Mouse (Mus musculus): Measurements from ENCODE around the gene Lpin3.

Gene Lpin3

DNA sequence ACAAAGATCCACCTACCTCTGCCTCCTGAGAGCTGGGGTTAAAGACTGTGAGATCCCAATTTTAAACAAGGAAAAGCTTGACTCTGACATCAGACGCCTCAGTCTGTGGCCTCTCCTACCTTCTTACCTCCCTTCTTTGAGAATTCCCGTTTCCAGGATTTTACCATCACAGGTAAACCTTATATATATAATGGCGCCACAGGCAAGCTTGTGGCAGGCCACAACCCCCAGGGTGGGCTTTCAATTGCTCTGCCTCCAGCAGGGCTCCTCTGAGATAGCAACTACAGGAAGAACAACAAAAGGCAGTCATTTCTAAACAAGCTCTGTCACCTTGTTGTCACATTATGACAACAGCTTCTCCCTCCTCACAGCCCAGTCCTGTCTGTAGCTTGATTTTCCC lies 5.8 kb downstream of the Lpin3 start:
- no peak for DNase-seq (ENCODE audit: low read depth, low spot score)

DNA sequence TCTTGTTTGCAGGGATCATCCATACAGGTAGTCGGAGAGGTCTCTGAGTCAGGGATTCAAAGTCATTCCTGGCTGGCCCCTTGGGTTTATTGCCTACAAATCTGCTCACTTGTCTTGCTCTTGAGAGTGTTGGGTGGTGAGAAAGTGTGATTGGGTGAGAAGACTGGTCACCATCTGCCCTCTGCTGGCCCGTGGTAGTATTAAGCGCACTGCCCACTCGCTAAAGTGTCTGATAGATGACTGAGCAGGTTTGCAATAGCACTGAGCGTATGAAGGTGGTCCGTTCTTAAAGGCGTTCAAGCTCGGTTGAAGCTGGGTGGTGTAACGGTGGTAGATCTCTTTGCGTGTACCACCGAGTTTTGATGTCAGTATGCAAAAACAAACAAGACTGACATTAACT lies 6.8 kb downstream of the Lpin3 start:
- DNase-seq (ENCODE audit: low read depth, low spot score), result peak; percentile 84

DNA sequence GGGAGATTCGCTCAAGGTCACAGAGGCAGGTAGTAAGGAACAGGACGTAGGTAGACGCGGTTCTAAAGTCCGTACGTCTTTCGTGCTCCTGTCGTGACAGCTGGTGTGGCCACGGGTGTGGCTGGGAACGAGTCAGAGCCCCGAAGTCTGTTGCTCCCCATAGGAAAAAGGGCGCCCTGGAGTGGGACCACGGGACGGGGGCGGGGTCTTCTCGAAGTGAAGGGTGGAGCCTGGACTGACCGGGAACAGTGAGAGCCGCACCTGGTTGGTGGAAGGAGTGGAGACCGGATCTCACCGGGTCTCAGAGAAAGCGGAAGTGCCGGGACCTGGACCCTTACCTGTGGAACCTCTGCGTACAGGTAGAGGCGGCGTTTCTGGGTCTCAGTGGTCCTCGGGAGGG lies 7.4 kb downstream of the Lpin3 start:
- DNase-seq (ENCODE audit: low read depth, low spot score), result peak; percentile 55

DNA sequence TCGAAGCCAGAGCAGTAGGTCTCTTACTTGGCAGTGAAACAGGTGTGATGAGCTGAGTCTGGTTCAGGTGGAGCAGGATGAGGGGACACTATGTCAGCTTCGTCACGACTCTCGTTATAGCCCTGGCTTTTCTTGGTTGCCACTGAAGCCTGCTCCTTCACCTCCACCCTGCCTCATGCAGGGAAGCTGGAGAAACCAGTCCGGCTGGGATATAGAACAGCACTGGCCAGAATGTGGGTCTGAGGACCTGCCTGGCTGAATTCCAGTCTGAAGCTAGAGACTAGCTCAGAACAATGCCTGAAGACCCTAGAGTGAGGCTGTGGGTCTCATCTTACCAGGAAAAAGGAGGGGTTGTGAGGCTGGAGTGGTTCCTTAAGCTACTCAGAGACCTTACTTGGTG lies 10.6 kb downstream of the Lpin3 start:
- no peak for DNase-seq (ENCODE audit: low read depth, low spot score)

DNA sequence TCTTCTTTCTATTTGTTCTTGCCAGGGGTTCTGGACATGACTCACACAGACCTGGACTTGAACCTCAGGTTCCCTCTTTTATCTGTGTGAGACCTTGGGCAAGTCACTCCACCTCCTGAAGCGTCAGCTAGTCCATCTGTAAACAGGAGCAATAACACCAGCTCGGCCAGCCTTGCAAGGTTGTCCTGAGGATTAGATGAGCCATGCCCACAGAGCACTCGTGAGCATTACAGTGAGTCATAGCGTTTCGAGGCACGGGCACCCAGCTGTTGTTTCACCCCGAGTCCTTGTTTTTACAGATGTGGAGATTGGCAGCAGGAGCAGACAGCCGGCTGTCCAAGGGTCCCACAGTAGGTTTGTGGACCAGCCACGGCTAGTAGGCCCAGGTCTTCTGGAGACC lies 11.2 kb downstream of the Lpin3 start:
- no peak for DNase-seq (ENCODE audit: low read depth, low spot score)

DNA sequence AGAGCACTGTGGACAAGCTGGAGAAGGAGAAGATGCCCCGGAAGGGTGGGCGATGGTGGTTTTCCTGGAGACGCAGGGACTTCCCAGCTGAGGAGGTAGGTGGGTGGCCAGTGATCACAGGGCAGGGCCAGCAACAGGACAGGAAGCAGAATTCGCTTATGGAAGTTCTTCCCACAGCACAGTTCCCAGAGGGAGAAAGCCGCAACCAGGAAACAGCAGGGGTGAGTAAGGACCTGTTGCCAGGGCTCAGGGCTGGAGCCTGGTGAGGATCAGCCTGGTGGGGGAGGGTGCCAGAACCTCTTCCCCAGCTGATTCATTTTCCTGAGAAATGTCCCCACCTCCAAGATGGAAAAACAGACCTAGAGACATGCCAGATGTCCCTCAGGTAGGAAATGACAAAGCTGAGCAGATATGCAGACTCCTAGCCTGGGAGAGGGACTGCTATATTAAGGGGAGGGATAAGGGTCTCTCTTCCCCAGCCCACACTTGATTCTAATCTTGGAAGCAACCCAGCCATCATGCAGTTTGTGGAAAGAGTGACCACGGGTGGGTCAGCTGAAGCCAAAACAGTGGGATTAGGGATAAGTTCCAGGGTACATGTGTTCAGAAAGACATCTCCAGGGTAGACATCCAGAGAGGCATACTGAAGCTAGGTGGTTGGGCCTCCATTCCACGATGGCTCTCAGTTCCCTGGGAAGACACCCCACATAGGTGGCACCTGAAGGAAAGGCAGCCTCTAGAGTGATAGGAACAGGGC lies 21.4 kb downstream of the Lpin3 start:
- DNase-seq (ENCODE audit: low read depth, low spot score), result no peak

DNA sequence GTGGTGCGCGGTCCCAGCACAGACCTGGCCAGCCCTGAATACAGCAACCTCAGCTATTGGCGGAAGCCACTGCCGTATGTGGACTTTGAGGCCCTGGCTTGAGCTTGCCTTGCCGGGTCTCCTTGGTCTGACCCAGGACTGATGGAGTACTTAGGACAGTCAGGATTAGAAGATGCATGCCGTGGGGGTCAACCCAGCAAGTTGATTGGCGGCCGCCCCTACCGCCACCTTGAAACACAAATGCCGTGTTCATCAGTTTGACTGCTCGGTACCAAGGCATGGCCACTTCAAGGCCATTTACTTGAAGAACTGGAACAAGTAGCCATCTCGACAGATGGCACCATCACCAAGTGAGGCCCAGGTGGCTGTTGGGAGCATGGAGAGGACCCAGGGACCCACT lies 24.8 kb downstream of the Lpin3 start:
- DNase-seq (ENCODE audit: low read depth, low spot score), result no peak

DNA sequence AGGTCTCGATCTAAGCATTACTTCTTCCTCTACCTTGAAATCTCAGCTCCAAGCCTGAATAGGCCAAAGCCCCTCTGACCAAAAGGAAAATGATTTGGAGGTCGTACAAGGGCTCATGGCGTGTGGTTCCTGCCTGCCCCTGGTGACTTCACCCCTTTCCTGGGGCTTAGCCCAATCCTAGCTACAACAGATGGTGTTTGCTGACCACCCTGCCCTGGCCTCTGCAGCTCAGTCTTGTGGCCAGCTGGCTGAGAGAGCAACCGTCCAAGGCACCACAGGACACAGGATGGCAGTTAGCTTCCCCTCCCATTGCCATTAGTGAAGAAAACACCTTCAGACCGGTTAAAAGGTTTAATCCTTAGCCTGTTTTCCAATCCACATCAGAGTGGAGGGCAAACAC lies 25.6 kb downstream of the Lpin3 start:
- no peak for DNase-seq (ENCODE audit: low read depth, low spot score)

DNA sequence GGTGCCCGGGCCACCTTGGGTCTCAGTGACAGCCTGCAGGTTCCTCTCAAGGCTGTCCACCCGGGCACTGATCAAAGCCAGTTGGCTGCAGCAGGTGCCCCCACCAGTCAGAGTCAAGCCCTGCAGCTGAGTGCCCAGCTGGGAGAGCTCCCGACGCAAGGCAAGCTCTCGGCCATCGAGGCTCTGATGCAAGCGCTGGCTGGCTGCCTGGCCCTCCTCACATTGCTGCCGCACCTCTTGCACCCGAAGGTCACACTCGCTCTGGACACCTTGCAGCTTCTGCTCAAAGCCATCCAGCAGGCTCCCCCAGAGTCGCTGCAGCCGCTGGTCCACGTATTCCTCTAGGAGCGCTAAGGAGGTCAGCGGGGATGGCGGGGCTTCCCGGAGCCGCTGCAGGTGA lies 28.1 kb downstream of the Lpin3 start:
- DNase-seq (ENCODE audit: low read depth, low spot score), result no peak

DNA sequence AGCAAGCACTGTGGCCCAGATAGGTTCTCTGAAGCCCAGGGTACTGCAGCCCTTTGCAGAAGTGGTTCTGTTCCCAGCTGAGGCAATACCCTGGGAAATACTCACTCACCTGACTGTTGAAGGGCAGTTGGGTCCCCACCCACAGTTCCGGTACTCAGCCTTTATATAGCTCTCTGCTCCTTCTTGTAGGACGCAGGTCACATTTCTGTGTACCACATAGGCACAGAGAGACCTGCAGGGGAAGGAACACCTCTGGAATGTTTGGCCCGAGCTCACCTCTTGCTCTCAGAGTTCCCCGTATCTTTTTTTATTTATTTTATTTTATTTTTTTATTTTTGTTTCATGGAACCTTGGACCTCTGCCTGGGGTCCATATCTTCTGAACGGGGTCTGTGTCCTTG lies 30.2 kb downstream of the Lpin3 start:
- no peak for DNase-seq (ENCODE audit: low read depth, low spot score)

DNA sequence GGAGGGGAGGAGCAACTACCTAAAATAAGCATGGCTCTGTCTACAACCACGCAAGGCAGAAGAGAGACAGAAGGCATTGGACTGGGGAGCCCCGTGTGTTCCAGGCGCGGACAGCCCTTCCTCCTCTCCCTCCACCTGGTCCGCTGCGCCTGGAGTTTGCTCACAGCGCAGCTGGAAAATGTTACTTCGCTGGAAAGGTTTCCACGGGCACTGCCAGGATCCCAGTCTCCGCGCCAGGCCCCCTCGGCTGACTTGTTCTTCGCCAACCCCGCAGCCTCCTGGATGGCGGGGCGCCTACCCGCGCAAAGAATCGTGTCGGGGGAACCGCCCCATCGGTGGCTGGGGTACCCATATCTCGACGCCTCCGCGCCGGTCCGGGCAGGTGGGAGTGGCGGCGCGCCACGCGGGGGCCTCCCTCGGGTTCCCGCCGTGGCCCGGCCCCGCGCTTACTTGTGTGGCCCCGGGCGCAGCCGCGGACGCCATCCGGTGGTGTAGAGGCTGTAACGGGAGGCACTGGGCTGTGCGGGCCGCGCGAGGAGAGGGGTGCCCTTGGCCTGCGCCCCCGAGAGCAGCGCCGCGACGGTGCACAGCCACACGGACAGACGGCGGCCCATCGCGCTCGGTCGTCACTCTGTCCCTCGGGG lies 31.2 kb downstream of the Lpin3 start:
- DNase-seq (ENCODE audit: low read depth, low spot score), result no peak

DNA sequence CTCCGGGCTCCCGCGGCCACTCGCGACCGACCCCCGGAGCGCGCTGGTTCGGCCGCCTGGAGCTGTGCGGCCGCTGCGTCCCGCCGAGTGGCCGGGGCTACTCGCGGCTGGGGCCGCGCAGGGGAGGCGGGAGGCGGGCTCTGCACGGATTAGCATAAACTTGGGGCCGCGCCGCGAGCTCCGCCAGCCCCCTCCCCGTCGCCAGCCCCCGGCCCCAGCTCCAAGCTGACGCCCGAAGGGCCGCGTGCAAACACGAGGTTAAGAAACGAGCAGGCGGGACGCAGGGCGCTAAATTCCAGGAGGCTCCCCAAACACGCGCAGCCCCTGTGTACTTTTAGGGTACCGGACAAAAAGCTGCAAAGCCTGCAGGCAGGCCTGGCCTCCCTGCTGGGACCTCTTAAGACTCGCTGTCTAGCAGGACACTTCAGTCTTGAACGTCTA lies 31.8 kb downstream of the Lpin3 start, which contains the start of gene Emilin3:
Gene Emilin3 (minus strand): TSS at position 98 of the 441 bp plus-strand sequence.
- DNase-seq (ENCODE audit: low read depth, low spot score), result no peak

DNA sequence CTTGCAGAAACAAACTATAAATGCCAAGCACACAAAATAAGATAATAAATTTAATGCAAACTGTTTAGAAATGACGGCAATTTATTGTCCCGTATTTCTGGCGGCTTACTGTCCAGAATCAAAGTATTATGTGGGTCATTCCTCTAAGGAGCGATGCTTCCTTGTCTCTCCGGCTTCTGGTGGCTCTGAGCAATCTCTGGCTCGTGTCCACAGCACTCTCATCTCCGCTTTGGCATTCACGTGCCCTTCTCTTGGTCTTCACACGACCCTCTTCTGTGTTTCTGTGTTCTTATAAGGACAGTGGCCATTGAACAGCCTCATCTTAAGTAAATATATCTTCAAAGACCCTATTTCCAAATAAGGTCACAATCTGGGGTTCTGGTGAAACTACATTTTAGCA lies 34.2 kb downstream of the Lpin3 start:
- DNase-seq (ENCODE audit: low read depth, low spot score), result no peak

DNA sequence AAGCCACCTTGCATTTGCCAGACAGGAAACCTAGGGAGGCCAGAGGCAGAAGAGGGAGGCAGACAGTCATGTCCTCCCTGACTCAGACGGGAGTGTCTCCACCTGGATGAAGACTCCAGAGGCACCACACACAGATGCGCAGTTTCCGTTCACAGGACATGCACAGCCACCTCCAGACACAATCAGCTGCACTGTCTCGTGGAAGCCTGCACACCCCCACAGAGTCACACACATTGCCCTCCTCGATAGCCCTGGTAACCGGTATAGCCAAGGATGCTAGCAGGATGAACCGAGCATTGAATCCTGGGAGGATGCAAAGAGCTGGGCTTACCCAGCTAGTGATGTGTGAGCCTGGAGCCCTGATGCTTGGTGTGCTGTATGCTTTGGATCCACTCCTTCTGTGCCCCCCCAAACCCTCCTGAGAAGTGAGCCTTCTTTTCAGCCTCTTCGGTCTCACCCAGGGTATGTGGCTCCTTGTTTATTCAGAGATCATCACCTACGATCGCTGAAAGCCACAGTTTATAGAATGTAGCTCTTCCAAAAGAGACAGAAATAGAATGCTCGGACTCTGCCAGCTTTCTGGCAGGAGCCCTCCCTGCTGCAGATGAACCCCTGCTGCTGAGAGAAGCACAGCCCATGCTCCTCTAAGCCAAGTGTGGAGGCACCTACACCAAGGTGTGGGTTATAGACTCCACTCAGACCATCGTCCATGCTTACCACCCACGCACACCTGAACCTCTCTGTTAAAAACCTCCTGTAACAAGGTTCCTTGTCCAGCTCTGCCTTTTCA lies 35.5 kb downstream of the Lpin3 start:
- no peak for DNase-seq (ENCODE audit: low read depth, low spot score)

DNA sequence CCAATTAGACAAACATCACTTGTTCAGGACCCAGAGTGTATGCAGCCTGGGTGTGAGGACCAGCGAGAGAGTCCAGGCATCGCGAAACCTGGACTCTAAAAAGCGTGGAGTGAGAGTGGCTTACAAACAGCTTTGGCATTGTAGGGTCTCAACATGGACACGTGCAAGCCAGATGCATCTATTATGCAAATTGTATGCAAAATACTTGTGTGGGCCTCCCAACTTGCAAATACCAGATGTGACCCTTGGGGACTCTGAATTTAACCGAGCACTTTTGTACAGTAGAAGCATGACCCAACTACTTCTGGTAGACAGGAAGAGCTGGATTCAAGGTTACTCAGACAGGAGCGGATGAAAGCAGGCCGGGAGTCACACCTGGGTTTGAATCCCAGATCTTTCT lies 36.2 kb downstream of the Lpin3 start:
- peak; percentile 39 for DNase-seq (ENCODE audit: low read depth, low spot score)

DNA sequence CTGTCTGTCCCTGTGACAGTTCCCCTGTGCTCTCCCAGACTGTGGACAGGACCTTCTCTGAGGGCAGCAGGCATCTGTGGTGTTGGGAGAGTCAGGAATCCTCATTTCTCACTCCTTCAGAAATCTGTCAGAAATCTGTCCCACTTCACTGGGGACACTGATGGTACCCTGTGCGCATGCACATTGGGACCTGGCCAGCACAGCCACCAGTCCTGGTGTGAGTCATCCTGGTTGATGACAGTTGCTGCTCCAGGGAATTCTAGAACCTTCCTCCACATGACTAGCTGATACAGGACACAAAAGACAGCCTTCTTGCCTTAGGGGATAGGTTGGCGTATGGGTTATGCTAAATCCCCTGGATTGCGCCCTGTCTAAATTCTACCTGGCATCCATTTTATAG lies 36.8 kb downstream of the Lpin3 start:
- DNase-seq (ENCODE audit: low read depth, low spot score), result no peak

DNA sequence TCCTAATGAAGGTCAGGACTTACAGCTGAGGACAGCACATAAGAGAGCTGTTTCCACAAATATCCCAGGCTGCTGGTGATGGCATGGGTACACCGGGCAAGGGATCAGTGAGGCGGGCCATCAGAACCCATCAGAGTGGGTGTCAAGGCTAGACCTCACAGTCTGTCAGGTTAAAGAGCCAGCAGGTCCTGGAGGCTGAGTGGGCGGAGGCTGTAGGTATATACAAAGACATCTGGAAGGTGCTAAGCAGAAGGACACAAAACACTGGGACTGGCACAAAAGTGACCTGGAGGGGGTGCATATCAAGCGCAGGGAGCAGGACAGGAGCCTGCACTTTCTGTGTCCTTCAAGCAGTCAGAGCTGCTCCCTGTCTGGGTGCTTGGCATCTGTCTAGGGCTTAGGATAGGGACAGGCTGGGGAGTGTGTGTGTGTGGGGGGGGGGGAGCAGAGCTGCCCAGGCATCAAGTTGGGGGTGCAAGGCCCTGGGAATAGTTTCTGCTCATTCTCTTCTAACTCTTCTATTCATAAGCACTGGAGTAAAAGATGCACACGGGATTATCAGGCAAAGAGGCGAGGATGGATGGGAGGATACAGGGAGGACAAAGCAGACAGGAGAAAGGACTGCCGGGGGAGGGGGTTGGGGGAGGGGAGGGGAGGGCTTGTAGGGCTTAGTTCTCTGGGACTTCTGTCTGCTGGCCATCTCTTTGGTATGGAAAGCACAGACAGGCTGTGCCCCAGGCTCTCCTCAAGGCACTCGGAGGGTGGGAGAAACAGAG lies 37.9 kb downstream of the Lpin3 start:
- no peak for DNase-seq (ENCODE audit: low read depth, low spot score)

DNA sequence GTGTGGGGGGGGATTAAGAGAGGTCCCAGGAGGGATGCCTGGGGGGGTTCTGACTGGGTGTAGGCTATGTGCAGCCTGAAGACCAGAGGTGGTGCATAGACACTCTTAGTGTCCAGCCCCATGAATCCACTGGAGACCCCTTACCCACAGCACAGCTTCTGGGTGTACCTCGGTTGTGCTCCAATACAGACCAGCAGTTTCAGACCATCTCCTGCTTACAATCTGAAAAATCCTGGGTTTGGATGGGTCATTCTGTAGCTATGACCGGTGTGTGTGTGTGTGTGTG lies 38.4 kb downstream of the Lpin3 start:
- no peak for DNase-seq (ENCODE audit: low read depth, low spot score)

DNA sequence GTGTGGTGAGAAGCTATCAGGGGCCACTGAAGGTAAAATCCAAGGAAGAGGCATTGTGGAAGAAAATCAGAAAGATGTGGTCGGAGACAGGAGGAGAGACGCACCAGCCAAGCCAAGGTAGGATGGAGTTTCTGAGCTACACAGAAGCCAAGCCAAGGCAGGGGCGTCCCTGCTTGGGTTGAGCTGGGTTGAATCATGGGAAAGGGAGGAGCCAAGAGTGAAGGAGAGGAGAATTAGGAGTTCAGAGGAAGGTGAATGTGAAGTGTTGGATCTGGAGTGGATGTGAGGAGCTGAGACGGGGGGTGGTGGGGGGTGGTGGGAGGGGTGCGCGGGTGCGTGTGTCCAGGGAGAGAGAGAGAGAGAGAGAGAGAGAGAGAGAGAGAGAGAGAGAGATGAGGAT lies 40.8 kb downstream of the Lpin3 start:
- DNase-seq (ENCODE audit: low read depth, low spot score), result no peak

DNA sequence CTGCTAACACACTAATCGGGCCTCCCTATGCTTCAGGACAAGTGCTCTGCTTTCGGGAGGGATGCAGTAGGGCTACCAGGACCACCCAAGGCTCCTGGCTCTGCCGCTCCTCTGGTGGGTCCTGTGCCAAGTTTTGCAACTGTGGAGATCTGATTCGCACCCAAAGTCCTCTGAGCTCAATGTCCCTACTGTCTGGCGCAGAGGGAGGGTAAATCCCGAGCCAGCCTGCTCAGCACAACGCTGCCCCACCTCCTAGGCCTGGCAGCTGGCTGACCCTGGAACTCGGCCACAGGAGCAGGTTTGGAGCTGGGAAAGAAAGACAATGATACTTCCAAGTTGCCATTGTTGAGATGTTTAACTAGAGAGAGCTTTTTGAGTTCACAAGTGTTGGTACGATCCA lies 44.7 kb downstream of the Lpin3 start:
- no peak for DNase-seq (ENCODE audit: low read depth, low spot score)

DNA sequence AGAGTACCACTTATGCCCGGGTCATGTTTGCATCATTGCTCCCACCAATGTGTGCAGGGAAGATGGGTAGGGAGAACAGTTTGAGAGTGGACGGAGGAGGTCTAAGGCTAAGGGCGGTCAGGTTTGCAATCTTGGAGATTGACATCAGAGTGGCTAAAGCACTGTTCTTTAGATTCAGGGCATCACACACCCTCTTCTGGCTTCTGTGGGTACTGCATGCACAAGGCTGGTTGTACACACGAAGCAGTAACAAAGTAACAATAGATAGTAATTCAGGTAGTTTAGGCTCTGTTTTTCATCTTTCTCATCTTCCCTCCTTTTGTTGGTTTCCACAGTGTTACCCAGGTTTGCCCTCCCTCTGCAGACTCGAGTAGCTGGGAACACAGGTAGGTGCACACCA lies 50.9 kb downstream of the Lpin3 start:
- no peak for DNase-seq (ENCODE audit: low read depth, low spot score)

DNA sequence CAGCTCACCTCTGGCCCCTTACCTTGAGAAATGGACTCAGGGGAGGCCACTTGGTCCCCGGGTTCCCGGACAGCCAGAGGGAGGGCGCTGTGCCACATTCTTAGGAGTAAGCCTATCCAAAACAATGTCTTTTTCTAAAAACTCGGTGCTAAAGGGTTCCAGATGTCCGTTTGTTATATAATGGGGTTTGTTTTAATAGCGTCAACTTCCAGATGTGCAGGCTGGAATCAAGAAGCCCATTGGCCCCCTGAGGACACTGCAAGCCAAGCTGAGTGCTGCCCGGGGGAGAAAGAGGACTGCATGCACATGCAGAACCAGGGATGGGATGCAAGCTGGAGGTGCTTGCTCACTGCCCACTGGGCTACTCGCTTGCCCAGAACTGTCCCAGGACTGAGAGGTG lies 51.9 kb downstream of the Lpin3 start:
- DNase-seq (ENCODE audit: low read depth, low spot score), result no peak
